Mouse (Mus musculus) right cerebral cortex, postnatal 25 days (tissue): ENCODE results near the gene 2210011C24Rik.
A peak's percentile ranks its signal among the peaks of the same experiment; 100 is the strongest.

Source experiments
- DNase-seq: peaks from one replicate; pipeline ENCODE4 v3.0.0; 2022

The 2210011C24Rik gene

GRCm38 (mm10) chr8:84011705-84012498, at the start of gene 2210011C24Rik:
Gene 2210011C24Rik, minus strand, starts transcription at chr8:84012171.
- no peak for DNase-seq

DNA sequence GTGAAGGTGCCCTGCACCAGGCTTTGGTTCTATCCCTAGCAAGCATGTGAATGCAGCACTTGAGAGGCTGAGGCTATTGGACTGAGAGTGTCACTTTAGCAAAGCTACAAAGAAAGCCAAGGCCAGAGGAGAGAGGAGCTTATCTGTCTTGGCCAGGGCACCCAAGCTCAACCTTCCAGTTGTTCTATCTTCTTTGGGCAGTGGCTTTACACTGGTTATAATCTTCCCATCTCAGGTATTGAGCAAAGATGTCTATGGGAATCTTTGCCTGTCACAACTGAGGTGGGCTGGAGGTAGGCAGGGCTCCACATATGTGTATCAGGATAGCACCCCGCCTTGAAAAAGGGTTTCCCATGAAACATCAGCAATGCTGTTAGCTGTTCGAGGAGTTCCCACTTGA, 48.3 kb upstream of the 2210011C24Rik start:
- DNase-seq, result no peak

- no peak for DNase-seq
These were observed 47.3 kb upstream of the 2210011C24Rik start for GRCm38 (mm10) chr8:84059226-84059625.

GRCm38 (mm10) chr8:84057827-84058226, 45.9 kb upstream of the 2210011C24Rik start:
- DNase-seq, result no peak

DNA sequence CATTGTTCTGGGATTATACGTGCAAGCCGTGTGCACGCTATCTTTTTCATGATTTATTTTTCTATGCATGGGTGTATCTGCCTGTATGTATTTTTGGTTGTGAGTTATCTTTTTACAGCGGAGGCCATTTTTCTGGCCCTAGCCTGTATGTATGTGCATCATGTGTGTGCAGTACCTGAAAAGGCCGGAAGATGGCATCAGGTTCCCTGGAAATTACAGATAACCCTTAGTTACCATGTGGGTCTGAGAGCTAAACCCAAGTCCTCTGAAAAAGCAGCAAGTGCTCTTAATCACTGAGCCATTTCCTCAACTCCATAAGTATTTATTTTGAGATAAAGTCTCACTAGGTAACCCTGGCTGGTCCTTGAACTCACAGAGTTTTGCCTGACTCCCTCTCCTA, 41.3 kb upstream of the 2210011C24Rik start:
- no peak for DNase-seq

- no peak for DNase-seq
These were observed 40.8 kb upstream of the 2210011C24Rik start for GRCm38 (mm10) chr8:84052746-84053145.

DNA sequence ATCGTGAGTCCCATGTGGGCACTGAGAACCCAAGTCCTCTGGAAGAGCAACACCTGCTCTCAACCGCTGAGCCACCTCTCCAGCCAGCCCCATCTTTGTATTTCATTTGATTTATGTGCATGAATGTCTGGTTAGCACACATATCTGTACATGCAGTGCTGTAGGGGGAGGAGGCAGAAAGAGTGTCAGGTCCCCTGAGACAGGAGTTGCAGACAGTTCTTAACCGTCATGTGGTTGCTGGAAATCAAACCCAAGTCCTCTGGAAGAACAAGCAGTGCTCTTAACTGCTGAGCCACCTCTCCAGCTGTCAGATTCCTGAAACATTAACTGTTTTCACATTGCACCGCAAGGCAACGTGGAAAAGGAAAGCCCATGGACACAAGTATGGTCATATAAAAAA, 36.2 kb upstream of the 2210011C24Rik start:
- DNase-seq, result no peak

- no peak for DNase-seq
These were observed 34.5 kb upstream of the 2210011C24Rik start for GRCm38 (mm10) chr8:84046505-84046904.

DNA sequence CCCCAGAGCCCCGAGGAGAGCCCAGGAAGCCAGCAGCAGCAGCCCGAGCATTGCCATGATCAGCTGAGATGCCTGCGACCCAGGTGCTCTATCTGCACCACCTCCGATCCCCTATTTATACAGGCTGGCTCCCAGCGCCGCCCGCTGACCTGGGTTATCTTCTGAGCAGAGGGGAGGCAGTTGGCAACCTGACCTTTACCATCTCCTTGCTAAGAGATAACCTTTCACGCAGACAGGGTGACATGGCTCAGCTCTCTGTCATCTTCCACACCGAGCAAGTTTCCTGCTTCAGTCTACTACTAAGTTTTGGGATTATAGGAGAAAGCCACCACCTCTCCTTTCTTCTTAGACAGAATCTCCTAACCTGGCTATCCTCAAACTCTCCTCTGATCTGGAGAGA, 32.9 kb upstream of the 2210011C24Rik start, which contains the start of gene Rln3:
TSS of gene Rln3 (minus strand) at position 101 of the 400 bp plus-strand sequence.
- DNase-seq, result no peak

DNA sequence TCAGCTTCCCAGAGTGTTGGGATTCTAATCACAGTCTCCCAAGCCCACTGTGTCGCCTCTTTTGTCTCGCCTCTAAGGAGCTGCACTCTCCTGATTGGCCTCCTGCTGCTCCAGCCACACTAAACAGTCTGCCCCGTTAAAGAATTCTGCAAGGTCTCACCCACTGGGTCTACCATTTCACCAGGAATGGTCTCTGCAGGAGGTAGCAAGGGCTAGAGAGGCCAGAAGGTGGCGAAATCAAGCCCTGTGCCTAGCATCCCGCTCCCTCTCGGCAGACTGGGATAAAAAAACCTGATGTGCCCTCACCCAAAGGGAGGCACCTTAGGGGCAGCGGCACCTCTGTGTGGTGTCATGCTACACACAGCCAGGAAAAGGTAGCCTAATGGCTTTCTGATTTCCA, 32.1 kb upstream of the 2210011C24Rik start:
- DNase-seq, result no peak

DNA sequence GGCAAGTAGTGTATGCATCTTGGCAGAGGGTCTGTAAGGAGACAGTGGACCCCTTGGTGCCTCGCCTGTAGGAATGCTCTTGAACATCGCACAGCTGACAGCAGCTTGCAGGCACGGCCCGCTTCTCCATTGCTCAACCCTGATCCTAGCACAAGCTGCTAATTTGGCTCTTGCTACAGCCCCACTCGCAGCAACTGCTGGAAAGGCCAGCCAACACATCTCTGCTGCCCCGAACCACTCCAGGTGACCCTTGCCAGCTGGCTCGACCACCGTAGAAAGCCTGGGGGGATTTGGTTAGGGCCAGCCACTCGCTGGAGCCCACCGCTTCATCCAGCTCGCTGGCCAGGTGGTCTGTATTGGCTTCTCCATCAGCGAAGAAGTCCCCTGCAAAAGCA, 31.0 kb upstream of the 2210011C24Rik start:
- no peak for DNase-seq

- DNase-seq, result peak; percentile 25
These were observed 30.3 kb upstream of the 2210011C24Rik start, which contains the start of gene Il27ra for GRCm38 (mm10) chr8:84042066-84042947. Gene Il27ra, minus strand, starts transcription at chr8:84042589.

DNA sequence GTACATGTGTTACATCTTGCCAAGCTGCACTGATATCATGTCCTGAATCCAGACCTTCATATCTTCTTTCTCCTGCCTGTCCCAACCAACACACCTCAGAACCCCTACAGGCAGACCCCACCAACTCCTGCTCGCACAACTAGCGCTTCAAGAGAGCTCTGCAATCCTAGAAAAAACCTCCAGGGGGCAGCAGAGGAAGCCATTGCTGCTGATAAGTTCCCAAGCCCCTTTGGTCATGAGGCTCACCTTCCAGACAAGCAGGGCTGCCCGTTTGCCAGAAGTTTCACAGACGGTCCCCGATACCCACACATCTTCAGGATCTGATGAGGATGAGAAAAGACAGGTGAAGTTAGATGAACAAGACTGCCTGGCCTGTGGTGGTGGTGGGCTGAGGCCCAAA, 27.1 kb upstream of the 2210011C24Rik start:
- peak; percentile 27 for DNase-seq

DNA sequence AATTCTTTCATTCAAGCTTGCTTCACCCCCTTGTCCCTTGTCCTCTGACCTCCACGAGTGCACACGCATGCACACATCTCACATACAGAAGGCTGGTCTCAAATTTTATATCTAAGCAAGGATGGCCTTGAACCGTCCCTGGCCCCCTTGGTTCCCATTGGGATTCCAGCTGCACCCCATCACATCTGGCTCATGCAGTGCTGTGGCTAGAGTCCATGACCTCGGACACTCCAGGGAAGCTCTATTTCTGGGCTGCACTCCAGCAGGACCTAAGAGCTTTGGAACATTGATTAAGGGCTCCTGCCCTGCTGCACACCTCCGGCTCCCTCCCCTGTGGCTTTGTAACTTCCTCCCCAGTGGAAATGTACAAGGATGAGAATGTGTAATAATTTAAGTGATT, 26.0 kb upstream of the 2210011C24Rik start:
- DNase-seq, result no peak

DNA sequence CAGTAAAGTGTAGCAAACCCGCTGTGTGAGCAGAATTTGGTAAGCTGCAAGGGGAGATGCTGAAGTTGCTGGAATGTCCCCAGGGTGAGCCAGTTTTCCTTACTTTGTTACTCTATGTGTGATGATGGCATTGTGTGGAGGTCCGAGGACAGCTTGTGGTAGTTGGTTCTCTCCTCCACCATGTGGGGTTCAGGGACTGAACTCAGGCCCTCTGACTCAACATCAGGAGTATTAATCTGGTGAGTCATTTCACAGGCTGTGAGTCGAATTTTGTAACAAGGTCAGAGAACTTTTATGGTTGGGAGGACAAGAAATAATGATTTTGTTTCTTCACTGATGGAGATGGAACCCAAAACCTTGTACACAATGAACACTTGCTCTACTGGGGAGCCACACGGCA, 20.8 kb upstream of the 2210011C24Rik start:
- DNase-seq, result no peak

- no peak for DNase-seq
These were observed 17.3 kb upstream of the 2210011C24Rik start for GRCm38 (mm10) chr8:84029272-84029671.

DNA sequence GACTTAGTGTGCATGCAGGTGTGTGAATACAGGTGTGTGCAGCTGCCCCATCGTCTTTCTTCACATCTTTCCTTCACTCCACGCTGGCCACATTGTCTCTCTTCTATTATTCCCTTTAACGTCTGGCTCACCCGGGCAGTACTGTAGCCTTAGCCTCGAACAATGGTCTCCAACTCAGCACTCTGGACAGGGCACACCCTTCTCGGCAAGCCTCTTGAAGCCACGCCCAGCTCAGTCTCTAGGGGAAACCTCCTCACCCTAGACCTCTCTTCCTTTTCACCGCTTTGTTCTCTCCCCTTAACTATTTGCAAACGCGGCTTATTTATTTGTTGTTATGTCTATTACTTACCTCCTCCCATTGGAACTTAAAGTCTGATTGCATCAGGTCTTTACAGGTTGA, 15.5 kb upstream of the 2210011C24Rik start:
- no peak for DNase-seq

- no peak for DNase-seq
These were observed 13.9 kb upstream of the 2210011C24Rik start for GRCm38 (mm10) chr8:84025863-84026262.

GRCm38 (mm10) chr8:84024171-84024570, 12.2 kb upstream of the 2210011C24Rik start:
- DNase-seq, result no peak

- DNase-seq, result no peak
These were observed 11.7 kb upstream of the 2210011C24Rik start for GRCm38 (mm10) chr8:84023631-84024030.

DNA sequence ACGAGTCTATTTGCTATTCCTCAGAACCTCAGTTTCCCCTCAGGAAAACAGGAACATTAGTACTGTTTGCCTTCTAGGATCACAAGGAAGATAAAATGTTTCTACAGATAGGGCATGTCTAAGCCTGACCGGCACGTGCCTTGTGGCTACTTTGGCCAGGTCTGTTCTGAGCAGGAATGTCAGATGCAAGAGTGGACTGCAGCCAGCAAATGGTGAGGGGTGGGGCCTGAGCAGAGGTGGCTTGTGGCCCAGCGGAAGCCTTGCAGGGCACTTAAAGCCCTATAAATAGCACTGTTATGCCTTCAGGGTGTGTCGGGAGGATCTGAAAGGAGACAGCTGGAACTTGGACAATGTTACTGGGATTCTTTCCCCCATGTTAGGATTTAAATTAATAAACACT, 11.1 kb upstream of the 2210011C24Rik start:
- no peak for DNase-seq

DNA sequence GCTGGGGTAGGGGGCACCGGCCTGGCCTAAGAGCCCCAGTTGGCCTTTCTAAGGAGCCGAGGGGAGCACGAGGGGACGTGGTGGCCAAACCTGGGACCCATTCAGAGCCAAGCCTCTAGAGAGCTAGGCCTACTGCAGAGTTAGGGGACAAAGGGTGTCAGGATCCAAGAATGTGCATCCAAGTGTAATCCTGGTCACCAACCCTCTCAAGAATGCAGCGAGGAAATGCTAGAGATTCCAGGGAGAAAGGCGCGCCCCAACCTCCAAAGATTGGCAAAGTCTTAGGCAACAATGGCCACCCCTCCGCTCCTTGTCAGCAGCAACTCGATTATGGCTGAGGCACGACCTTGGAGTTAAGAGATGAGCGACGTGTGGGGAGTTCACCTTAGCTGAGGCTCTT, 9.6 kb upstream of the 2210011C24Rik start:
- no peak for DNase-seq

DNA sequence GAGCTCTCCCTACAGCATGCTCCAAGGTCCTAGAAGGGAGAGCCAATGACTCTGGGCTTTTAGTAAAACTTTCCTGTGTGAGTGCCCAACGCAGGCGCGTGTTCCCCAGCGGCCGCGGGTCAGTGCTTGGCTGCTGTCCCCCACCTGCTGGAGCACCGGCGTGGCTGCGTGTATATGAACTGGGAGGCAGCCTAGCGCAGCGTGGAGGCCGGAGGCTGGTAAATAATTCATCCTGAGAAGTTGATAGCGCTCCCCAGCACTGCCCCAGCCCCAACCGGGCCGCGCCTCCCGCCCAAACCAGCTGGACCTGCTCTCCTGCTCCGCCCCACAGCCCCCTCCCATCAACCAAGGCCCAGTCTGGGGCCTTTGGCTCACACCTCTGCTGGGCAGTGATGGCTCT, 9.1 kb upstream of the 2210011C24Rik start, which contains the start of gene Palm3:
TSS of gene Palm3 (plus strand) at position 376 of the 400 bp plus-strand sequence.
- no peak for DNase-seq

- no peak for DNase-seq
These were observed 7.8 kb upstream of the 2210011C24Rik start for GRCm38 (mm10) chr8:84019738-84020137.
